Comparison of ENCODE assay signal across 19 mouse cellular contexts in the genomic region with DNA sequence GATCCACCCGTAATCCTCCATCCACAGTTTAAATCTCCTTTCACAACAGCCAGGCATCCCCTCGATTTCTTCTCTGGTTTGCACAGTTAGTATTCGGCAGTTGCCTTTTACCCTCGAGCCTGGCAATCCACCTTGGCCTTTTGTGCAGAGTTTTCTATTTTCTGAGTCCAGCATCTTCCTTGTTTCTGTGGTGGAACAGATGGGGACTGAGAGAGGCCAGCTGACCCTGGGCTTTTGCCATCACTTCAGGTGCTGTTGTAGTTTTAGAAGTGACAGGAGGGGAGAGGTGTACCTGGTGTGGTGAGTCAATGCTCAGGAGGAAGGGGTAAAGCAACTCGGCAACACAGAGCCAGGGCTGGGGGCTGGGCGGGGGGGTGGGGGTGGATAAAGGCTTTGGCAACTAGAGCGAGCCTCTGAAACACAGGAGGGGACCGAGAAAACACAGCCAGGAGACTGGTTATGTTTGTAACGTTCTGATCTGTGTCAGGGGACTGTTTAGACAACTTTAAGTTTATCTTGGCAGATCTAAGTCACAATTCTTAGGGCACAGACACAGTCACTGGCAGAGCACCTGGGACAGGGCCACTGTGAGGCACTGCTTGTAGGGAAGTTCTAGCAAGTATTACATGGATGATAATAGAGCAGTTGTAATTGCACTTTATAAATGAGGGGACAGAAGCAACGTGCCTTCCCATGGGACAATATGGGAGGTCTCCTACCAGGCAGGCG. TPM values are rescaled to one million over a fixed set of nuclear protein-coding genes. Genes with fewer than 3 reads are reported as not detected.
A peak's percentile ranks its signal among the peaks of the same experiment; 100 is the strongest.
DNase-seq lines count a peak whose midpoint lies in the region; ATAC-seq and TF ChIP-seq lines count a peak whose summit lies in the region.
"Had no signal": no experiment of that assay in that cellular context is flagged by ENCODE, and none has a peak within 500 bp of the region (broad histone marks: within the 10 kb centered on the region; RNA-seq: fewer than 3 reads in every experiment).

No protein-coding gene starts in this region.

- H3K9me3 ChIP-seq in megakaryocyte, embryonic 14.5 days, result no peaks in the 10 kb centered on the region
- H3K9me3 ChIP-seq in liver, embryonic 16.5 days (replicated peaks; ENCODE audit: control insufficient read depth, low read length), result no peaks in the 10 kb centered on the region
- no peaks in the 10 kb centered on the region for H3K9me3 ChIP-seq in hindbrain, postnatal 0 days (ENCODE audit: low read length)
- H3K9me3 ChIP-seq: forebrain, embryonic 12.5 days had no signal

- peak overlapping the region; percentile 88 for H3K4me3 ChIP-seq in megakaryocyte, embryonic 14.5 days (replicated peaks)
- H3K4me3 ChIP-seq in liver, embryonic 16.5 days (ENCODE audit: low read depth, low read length), result peak overlapping the region; percentile 31
- no peak overlapping the region for H3K4me3 ChIP-seq in hindbrain, postnatal 0 days (ENCODE audit: low read length)
- H3K4me3 ChIP-seq in kidney, adult 2 months (ENCODE audit: insufficient read depth, low read depth, low read length), result no peak overlapping the region
- H3K4me3 ChIP-seq: forebrain, embryonic 12.5 days had no signal

- peak overlapping the region; percentile 65 for H3K9ac ChIP-seq in liver, embryonic 16.5 days (ENCODE audit: low read depth, low read length)
- H3K9ac ChIP-seq in hindbrain, postnatal 0 days (replicated peaks; ENCODE audit: low read length), result no peak overlapping the region; the same call in 1 of the 2 replicates
- H3K9ac ChIP-seq: forebrain, embryonic 12.5 days had no signal

- TF ChIP-seq POLR2A in kidney, adult 2 months (IDR thresholded peaks at IDR 0.05; ENCODE audit: low read depth, low read length), result no peak

- peak overlapping the region; percentile 77 for H3K4me2 ChIP-seq in liver, embryonic 16.5 days (ENCODE audit: low read depth, low read length)
- H3K4me2 ChIP-seq in hindbrain, postnatal 0 days (ENCODE audit: low read depth, low read length), result no peak overlapping the region
- H3K4me2 ChIP-seq: forebrain, embryonic 12.5 days had no signal

- peaks cover 58% of the 10 kb centered on the region for H3K36me3 ChIP-seq in megakaryocyte, embryonic 14.5 days (replicated peaks; ENCODE audit: low read length)
- H3K36me3 ChIP-seq in liver, embryonic 16.5 days (ENCODE audit: control insufficient read depth, insufficient read depth), result peaks cover 36% of the 10 kb centered on the region
- H3K36me3 ChIP-seq in hindbrain, postnatal 0 days (ENCODE audit: insufficient read depth, low read length), result no peaks in the 10 kb centered on the region
- H3K36me3 ChIP-seq in kidney, adult 2 months (ENCODE audit: control insufficient read depth, insufficient read depth, low read length), result no peaks in the 10 kb centered on the region
- H3K36me3 ChIP-seq: forebrain, embryonic 12.5 days had no signal

- 28% methylated on average over 11 of the region's 11 CpGs for WGBS in liver, embryonic 16.5 days (ENCODE audit: insufficient replicate concordance)
- 39% methylated on average over 11 of the region's 11 CpGs for WGBS in hindbrain, postnatal 0 days
- WGBS in kidney, adult 2 months, result 50% methylated on average over 11 of the region's 11 CpGs

- no peak for TF ChIP-seq CTCF in hindbrain, postnatal 0 days (IDR thresholded peaks at IDR 0.05; ENCODE audit: low read depth)
- TF ChIP-seq CTCF in kidney, adult 2 months (conservative IDR thresholded peaks at IDR 0.05; ENCODE audit: insufficient read depth, insufficient read length, low read depth, low read length), result no peak

- H3K27me3 ChIP-seq in megakaryocyte, embryonic 14.5 days (replicated peaks), result no peaks in the 10 kb centered on the region
- H3K27me3 ChIP-seq in liver, embryonic 16.5 days (ENCODE audit: control insufficient read depth, insufficient read depth, low read depth, low read length), result no peaks in the 10 kb centered on the region
- H3K27me3 ChIP-seq in hindbrain, postnatal 0 days (ENCODE audit: insufficient read depth, low read length), result no peaks in the 10 kb centered on the region
- no peaks in the 10 kb centered on the region for H3K27me3 ChIP-seq in kidney, adult 2 months (replicated peaks; ENCODE audit: control insufficient read depth, insufficient read depth, low read length)
- H3K27me3 ChIP-seq: forebrain, embryonic 12.5 days had no signal

- peak overlapping the region; percentile 98 for H3K27ac ChIP-seq in liver, embryonic 16.5 days (ENCODE audit: low read length)
- no peak overlapping the region for H3K27ac ChIP-seq in hindbrain, postnatal 0 days
- no peak overlapping the region for H3K27ac ChIP-seq in kidney, adult 2 months (ENCODE audit: insufficient read depth, low read depth, low read length)
- H3K27ac ChIP-seq: forebrain, embryonic 12.5 days had no signal

- DNase-seq in cerebellum, adult 11 months, result peak; percentile 71
- DNase-seq in cerebellum, postnatal 36 days, result peak; percentile 78 to 82
- DNase-seq in hindbrain, postnatal 0 days (ENCODE audit: low spot score), result no peak
- no peak for DNase-seq in retina, postnatal 1 day
- DNase-seq in kidney, adult 2 months, result no peak
- DNase-seq: heart, adult 18-20 months; lung, adult 2 months; thymus, postnatal 14 days had no signal

- no peak for ATAC-seq in megakaryocyte, adult 5-6 weeks (ENCODE audit: poor library complexity, severe bottlenecking)
- ATAC-seq in liver, embryonic 16.5 days (ENCODE audit: low read depth), result no peak
- ATAC-seq in hindbrain, postnatal 0 days, result no peak
- ATAC-seq: activated CD4-positive, CD25-positive, alpha-beta regulatory T cell, adult 4 months; hindbrain, embryonic 16.5 days had no signal

- H3K4me1 ChIP-seq in megakaryocyte, embryonic 14.5 days, result peaks cover 94% of the 10 kb centered on the region
- peaks cover 86% of the 10 kb centered on the region for H3K4me1 ChIP-seq in liver, embryonic 16.5 days (ENCODE audit: control insufficient read depth, low read depth, low read length)
- 0 out of 2 replicates have a peak, but pooled peaks cover 6% of the 10 kb centered on the region for H3K4me1 ChIP-seq in hindbrain, postnatal 0 days (ENCODE audit: insufficient read depth, low read length)
- H3K4me1 ChIP-seq in kidney, adult 2 months (ENCODE audit: control insufficient read depth, insufficient read depth, low read length), result no peaks in the 10 kb centered on the region

RNA-seq across cellular contexts. Expression of gene Stom, which starts 8.5 kb away (rescaled TPM):
- 26.2 and 42.0 TPM in 2 replicates for polyA plus RNA-seq in megakaryocyte, embryonic 14.5 days (2012; ENCODE audit: insufficient read depth, low replicate concordance)
- total RNA-seq in megakaryocyte, adult 5-6 weeks (2015), result 77.7 and 90.3 TPM in 2 replicates
- 155 and 165 TPM in 2 replicates for total RNA-seq in megakaryocyte, adult 5-6 weeks (2017)
- polyA plus RNA-seq in liver, embryonic 16.5 days (2015; fragmentation: Nextera tagmentation; extraction: Ambion mirVana), result 181 and 189 TPM in 2 replicates
- total RNA-seq in hindbrain, postnatal 0 days (2014; rRNA removed), result 33.2 and 35.5 TPM in 2 replicates
- polyA plus RNA-seq in hindbrain, postnatal 0 days (2015; fragmentation: Nextera tagmentation; extraction: Ambion mirVana), result 30.8 and 32.1 TPM in 2 replicates
- polyA plus RNA-seq in kidney, adult 2 months (2012; rRNA removed), result 16.0 and 18.8 TPM in 2 replicates

RNA-seq across cellular contexts. Expression of gene 4930568D16Rik, which starts 39.3 kb away (rescaled TPM):
- polyA plus RNA-seq in megakaryocyte, embryonic 14.5 days (2012; ENCODE audit: insufficient read depth, low replicate concordance), result not detected in 2 replicates
- not detected in 2 replicates for total RNA-seq in megakaryocyte, adult 5-6 weeks (2015)
- not detected in 2 replicates for total RNA-seq in megakaryocyte, adult 5-6 weeks (2017)
- not detected in 2 replicates for polyA plus RNA-seq in liver, embryonic 16.5 days (2015; fragmentation: Nextera tagmentation; extraction: Ambion mirVana)
- not detected in 2 replicates for total RNA-seq in hindbrain, postnatal 0 days (2014; rRNA removed)
- not detected in 2 replicates for polyA plus RNA-seq in hindbrain, postnatal 0 days (2015; fragmentation: Nextera tagmentation; extraction: Ambion mirVana)
- polyA plus RNA-seq in kidney, adult 2 months (2012; rRNA removed), result not detected in 2 replicates
- total RNA-seq: heart, adult 18-20 months; heart, postnatal 25 days; layer of hippocampus, adult 8-10 months; neutrophil, adult 5-6 weeks had no signal
- polyA plus RNA-seq: activated CD4-positive, CD25-positive, alpha-beta regulatory T cell, adult 4 months; embryonic facial prominence, embryonic 11.5 days; forebrain, embryonic 12.5 days; hindbrain, embryonic 16.5 days; kidney, embryonic 14.5 days; lung, adult 2 months had no signal

Comparison
In these comparisons a context has a peak if more than half of its experiments do, and no peak if none do; other contexts are left out.
1. H3K4me3 ChIP-seq: peak in megakaryocyte, embryonic 14.5 days (single experiment) and liver, embryonic 16.5 days (single experiment); none in hindbrain, postnatal 0 days (single experiment) and kidney, adult 2 months (single experiment).
2. DNase-seq: peak in cerebellum, adult 11 months (single experiment) and cerebellum, postnatal 36 days (2 of 2); none in hindbrain, postnatal 0 days (single experiment), retina, postnatal 1 day (single experiment) and kidney, adult 2 months (single experiment).